Mouse (Mus musculus): ENCODE data around the gene B230307C23Rik.
"Not testable (repeated sequence)": the region's sequence is repeated elsewhere in the genome, so short reads cannot be mapped to it uniquely, and the experiment has no call there.

The B230307C23Rik gene

GRCm38 (mm10) chr16:97996616-97997382 is at the start of gene B230307C23Rik:
Gene B230307C23Rik (plus strand): TSS chr16:97997315.
- DNase-seq: peak; percentile 92

- no peak for DNase-seq
These were observed 48.3 kb upstream of the B230307C23Rik start for GRCm38 (mm10) chr16:97948836-97949235.

- DNase-seq: no peak
These were observed 47.1 kb upstream of the B230307C23Rik start for GRCm38 (mm10) chr16:97950061-97950460.

- DNase-seq: no peak
These were observed 44.7 kb upstream of the B230307C23Rik start for GRCm38 (mm10) chr16:97952371-97952770.

- no peak for DNase-seq
These were observed 44.3 kb upstream of the B230307C23Rik start for GRCm38 (mm10) chr16:97952801-97953200.

GRCm38 (mm10) chr16:97953300-97953699 is 43.8 kb upstream of the B230307C23Rik start:
- no peak for DNase-seq

GRCm38 (mm10) chr16:97956011-97956410 is 41.1 kb upstream of the B230307C23Rik start:
- DNase-seq: no peak

GRCm38 (mm10) chr16:97957626-97958025 is 39.5 kb upstream of the B230307C23Rik start:
- DNase-seq: no peak

- no peak for DNase-seq
These were observed 38.6 kb upstream of the B230307C23Rik start for GRCm38 (mm10) chr16:97958401-97958973.

- no peak for DNase-seq
These were observed 36.8 kb upstream of the B230307C23Rik start for GRCm38 (mm10) chr16:97960348-97960747.

GRCm38 (mm10) chr16:97961381-97962150 is 35.5 kb upstream of the B230307C23Rik start:
- peak; percentile 34 for DNase-seq

- DNase-seq: peak; percentile 97
These were observed 34.8 kb upstream of the B230307C23Rik start, which contains the start of the genes C2cd2 and Zbtb21 for GRCm38 (mm10) chr16:97962151-97962948. Gene C2cd2 (minus strand): TSS chr16:97962598. Gene Zbtb21 (minus strand): TSS chr16:97962622.

GRCm38 (mm10) chr16:97963956-97964540 is 33.1 kb upstream of the B230307C23Rik start:
- DNase-seq: no peak

GRCm38 (mm10) chr16:97977277-97977676 is 19.8 kb upstream of the B230307C23Rik start:
- DNase-seq: no peak

- no peak for DNase-seq
These were observed 19.4 kb upstream of the B230307C23Rik start for GRCm38 (mm10) chr16:97977722-97978121.

GRCm38 (mm10) chr16:97981362-97981761 is 15.8 kb upstream of the B230307C23Rik start:
- no peak for DNase-seq

GRCm38 (mm10) chr16:97984589-97984988 is 12.5 kb upstream of the B230307C23Rik start:
- no peak for DNase-seq

GRCm38 (mm10) chr16:97991517-97991916 is 5.6 kb upstream of the B230307C23Rik start:
- no peak for DNase-seq

- DNase-seq: not testable (repeated sequence)
These were observed 4.6 kb upstream of the B230307C23Rik start for GRCm38 (mm10) chr16:97992477-97992876.

GRCm38 (mm10) chr16:97995849-97996615 is 1.1 kb upstream of the B230307C23Rik start:
- peak; percentile 13 for DNase-seq

- DNase-seq: not testable (repeated sequence)
These were observed 242 bp downstream of the B230307C23Rik start for GRCm38 (mm10) chr16:97997383-97997731.

Measured in kidney, adult 11 months (tissue).